Comparison of ENCODE assay signal across 18 mouse cellular contexts in genomic region chr13:77107734-77108133, GRCm38 (mm10).
"Had no signal": no experiment of that assay in that cellular context is flagged by ENCODE, and none has a peak within 500 bp of the region (broad histone marks: within the 10 kb centered on the region; RNA-seq: fewer than 3 reads in every experiment).

No protein-coding gene starts in this region.

- H3K4me2 ChIP-seq: liver, embryonic 13.5 days; liver, embryonic 15.5 days; lung, embryonic 15.5 days; midbrain, embryonic 13.5 days; midbrain, embryonic 15.5 days; neural tube, embryonic 12.5 days had no signal

- H3K27me3 ChIP-seq: liver, embryonic 13.5 days; liver, embryonic 15.5 days; lung, embryonic 15.5 days; megakaryocyte, embryonic 14.5 days; midbrain, embryonic 13.5 days; midbrain, embryonic 15.5 days; neural tube, embryonic 12.5 days had no signal

- H3K36me3 ChIP-seq: midbrain, embryonic 15.5 days had no signal

- ATAC-seq: liver, postnatal 0 days; lung, postnatal 0 days; midbrain, embryonic 13.5 days; midbrain, embryonic 15.5 days had no signal

- H3K9me3 ChIP-seq: liver, embryonic 13.5 days; liver, embryonic 15.5 days; lung, embryonic 15.5 days; megakaryocyte, embryonic 14.5 days; midbrain, embryonic 13.5 days; midbrain, embryonic 15.5 days; neural tube, embryonic 12.5 days had no signal

- H3K27ac ChIP-seq: liver, embryonic 13.5 days; liver, embryonic 15.5 days; lung, embryonic 15.5 days; macrophage; midbrain, embryonic 13.5 days; midbrain, embryonic 15.5 days; neural tube, embryonic 12.5 days had no signal

- H3K4me3 ChIP-seq: liver, embryonic 13.5 days; liver, embryonic 15.5 days; lung, embryonic 15.5 days; megakaryocyte, embryonic 14.5 days; midbrain, embryonic 13.5 days; midbrain, embryonic 15.5 days; neural tube, embryonic 12.5 days had no signal

- H3K4me1 ChIP-seq: liver, embryonic 13.5 days; liver, embryonic 15.5 days; lung, embryonic 15.5 days; megakaryocyte, embryonic 14.5 days; midbrain, embryonic 13.5 days; midbrain, embryonic 15.5 days; neural tube, embryonic 12.5 days had no signal

- H3K9ac ChIP-seq: liver, embryonic 13.5 days; liver, embryonic 15.5 days; liver, postnatal 0 days; lung, embryonic 15.5 days; midbrain, embryonic 13.5 days; midbrain, embryonic 15.5 days; neural tube, embryonic 12.5 days had no signal

- DNase-seq: liver, embryonic 13.5 days; liver, postnatal 0 days; lung, adult 2 months; lung, postnatal 14 days; lung, postnatal 36 days; right cerebral cortex, postnatal 25 days; right cerebral cortex, postnatal 4 days; spleen, adult 18-20 months; thymus, adult 18-20 months; thymus, postnatal 25 days had no signal
